Mouse (Mus musculus) lung, adult 2 months (tissue): ENCODE measurements around the gene Gnas.

ENCODE experiments used
- CTCF ChIP-seq: fragments of 200-500 bp; IDR thresholded peaks from 2 replicates; pipeline ENCODE4 v1.5.1; 2011; ENCODE audit warnings: mild to moderate bottlenecking, low read length, control low read depth; ENCODE audit not compliant: insufficient read depth
- POLR2A ChIP-seq: fragments of 200-500 bp; IDR thresholded peaks from 2 replicates; pipeline ENCODE4 v1.6.1; 2011; ENCODE audit warnings: low read depth, mild to moderate bottlenecking, control low read depth, low read length, borderline replicate concordance; ENCODE audit errors: extremely low read depth

- TF ChIP-seq POLR2A = no peak
- no peak for TF ChIP-seq CTCF
Observed at GRCm38 (mm10) chr2:174328926-174329662, 45.0 kb downstream of the Gnas start.
